Mouse (Mus musculus) liver, adult (tissue): ENCODE data around the gene Qsox2.

Experiments used
- GATA4 ChIP-seq: IDR thresholded peaks from 2 replicates; pipeline ENCODE4 v1.6.1; 2014; ENCODE audit warnings: mild to moderate bottlenecking, low read length; ENCODE audit not compliant: insufficient replicate concordance

The Qsox2 gene

DNA sequence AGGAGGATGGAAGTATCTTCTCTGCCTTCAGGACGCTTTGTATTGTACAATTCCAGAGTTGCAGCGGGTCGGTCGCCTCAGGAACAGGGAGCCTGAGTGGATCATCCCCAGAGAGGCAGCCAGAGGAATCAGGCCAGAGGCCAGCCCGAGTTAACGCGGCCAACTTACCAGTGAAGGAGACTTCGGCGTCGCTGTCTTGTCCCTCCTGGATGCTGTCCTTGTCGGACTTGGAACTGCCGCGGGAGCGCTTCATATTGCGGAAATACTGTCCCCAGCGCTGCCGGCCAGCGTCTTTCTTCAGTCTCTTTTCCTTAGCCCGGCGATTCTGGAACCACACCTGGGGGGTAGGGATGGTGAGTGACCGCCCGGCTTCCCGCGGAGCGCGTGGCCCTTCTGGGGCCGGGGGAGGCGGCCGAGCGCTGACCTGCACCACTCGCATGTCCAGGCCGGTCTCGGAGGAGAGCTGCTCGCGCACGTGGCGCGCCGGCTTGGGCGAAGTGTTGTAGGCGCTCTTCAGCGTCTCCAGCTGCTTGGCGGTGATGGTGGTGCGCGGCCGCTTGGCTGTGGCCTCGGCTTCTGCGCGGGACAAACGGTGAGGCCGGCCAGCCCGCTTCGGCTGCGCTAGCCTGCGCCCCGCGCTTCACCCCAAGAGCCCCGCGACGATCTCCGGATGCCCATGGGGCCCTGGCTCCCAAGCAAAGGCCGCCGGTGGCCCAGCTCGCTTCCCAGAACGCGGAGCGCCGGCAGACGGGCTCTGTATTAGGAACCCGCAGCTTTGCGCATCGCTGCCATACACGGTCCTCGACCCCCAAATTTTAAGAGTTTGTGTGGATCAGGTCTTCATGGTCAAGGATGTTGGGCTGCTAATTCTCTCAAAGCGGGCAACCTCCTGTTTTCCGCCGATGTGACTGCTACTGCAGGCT is 35.1 kb downstream of the Qsox2 start:
- TF ChIP-seq GATA4 = no peak

DNA sequence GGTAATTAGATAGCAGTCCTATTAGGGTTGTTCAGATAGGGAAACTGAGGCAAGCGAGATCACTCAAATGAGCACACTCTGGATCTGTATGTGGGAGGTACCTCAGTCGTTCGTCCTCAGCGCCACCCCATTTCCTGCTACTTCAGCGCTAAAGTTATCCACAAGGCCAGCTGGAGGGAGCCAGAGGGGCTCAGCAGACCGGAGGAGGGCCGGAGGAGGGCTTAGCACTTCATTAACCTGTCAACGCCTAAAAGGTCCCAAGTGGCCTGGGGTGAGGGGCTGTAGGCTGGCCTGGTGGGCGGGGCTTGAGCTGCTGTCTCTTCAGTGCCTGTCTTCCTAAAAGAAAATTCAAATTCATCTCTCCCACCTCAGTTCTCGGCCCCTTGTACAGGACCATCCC is 38.8 kb downstream of the Qsox2 start:
- TF ChIP-seq GATA4 = no peak

DNA sequence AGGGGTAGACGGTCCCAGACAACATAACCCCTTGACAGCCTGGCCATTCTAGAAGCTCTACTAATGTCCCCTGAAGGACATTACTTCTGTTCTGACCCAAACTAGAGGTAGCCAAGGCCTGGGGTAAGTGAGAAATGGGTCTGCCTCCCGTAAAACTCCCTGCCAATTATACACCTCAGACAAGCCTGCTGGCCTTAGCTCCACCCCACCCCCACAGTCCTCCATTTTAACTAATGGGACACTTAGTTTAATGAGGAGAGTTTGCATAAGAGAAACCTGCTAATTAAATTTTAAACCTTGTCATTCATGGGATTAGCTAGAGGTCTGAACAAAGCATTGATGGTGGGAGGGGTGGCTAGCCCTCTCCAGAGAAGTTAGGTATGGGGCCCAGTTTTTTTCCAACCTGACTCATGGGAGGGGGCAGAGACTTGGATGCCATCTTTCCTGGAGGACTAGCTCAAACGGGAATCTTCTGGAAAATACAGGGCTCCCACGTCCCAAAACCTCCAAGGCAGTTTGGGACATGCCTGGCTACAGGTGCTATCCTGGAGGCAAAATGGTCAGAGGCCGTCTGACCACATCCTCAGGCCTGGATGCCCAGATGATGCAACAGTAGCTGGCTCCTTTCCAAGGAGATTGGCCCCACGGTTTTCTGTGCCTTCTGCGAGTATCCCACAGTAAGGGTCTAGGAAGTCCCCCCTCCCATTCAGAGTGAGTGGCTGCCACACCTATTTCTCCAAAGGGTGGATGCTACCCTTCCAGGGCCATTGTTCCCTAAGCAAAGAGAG is 42.6 kb downstream of the Qsox2 start:
- no peak for TF ChIP-seq GATA4

DNA sequence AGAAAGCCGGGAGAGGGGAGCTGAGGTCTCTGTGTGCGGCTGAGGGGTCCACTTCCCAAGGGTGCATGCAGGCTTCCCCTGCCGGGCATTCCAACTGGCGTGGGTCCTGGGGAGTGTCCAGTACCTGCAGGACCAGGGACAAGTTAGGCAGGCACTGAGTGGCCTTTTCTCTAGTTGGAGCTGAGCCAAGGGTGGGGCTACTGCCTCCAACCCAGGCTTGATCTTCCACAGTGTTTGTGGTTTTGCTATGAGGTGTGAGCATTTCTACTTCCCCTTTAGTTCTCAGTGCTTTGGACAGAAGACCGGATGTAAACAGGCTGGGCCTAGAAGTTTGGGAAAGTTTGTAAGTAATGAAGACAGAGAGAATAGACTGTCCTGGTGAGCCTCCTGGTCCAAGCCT is 48.8 kb downstream of the Qsox2 start:
- TF ChIP-seq GATA4 = no peak

DNA sequence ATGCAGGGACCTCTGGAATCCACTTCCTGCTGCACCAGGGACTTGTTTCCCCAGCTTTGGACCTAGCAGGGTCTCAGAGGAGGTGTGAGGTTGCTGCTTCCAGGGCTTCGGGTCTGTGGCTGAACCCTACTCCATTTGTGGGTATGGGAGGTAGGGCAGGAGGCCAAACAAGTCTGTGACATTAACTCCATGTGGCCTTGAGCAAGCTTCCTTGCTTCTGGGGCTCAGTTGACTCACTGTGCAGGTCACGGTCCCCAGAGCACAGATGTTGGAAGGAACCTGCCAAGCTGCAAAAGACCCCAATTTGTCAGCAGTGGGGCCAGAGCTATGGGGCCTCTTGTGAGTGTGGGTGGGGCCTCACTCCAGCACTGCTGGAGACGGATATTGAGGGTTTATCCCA is 53.0 kb downstream of the Qsox2 start:
- TF ChIP-seq GATA4 = no peak

DNA sequence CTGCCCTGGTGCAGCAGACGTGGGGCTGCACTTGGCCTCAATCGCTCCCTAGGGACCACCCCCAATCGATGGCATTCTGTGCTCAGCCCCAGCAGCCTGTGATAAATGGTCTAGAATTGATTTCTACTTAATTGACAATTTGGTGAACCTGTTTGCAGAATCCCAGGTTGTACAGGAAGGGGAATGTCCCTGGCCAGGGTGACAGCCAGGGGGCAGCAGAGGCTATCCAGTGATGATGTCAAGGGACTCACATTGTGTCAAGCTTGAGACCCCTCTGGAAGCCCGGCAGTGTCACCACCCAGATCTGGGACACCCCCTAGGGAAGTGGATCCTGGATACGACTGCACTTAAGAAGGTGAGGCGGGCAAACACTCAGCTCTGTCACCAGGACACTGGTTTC is 54.7 kb downstream of the Qsox2 start:
- no peak for TF ChIP-seq GATA4

DNA sequence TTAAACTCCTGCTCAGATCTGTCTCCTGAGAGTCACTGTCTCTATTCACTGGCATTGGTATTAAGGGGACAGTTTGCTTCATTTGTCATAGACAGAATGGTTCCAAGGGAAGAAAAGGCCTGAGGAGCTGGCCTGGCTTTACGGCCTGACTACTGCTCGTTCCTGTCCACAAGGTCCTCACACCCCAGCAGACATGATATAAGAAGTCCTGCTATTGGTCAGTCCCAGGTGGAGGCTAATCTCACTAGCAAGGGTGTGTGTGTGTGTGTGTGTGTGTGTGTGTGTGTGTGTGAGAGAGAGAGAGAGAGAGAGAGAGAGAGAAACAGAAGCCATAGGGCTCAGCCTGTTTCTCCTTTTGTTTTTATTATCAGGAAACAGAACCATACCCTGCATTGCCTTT is 60.1 kb downstream of the Qsox2 start:
- TF ChIP-seq GATA4 = no peak

DNA sequence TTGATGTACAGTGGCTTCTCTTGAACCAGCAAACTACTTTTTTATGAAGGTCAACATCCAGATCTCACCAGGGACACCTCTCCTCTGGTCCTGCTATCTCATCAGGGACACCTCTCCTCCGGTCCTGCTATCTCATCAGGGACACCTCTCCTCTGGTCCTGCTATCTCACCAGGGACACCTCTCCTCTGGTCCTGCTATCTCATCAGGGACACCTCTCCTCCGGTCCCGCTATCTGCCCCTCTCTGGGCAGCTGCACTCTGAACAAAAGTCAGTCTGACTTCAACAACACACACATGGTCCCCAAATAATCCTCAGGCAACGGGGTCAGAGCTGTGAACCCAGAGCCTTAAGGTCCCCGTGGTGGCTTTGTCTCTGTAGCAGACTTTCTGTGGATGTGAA is 60.6 kb downstream of the Qsox2 start:
- no peak for TF ChIP-seq GATA4

DNA sequence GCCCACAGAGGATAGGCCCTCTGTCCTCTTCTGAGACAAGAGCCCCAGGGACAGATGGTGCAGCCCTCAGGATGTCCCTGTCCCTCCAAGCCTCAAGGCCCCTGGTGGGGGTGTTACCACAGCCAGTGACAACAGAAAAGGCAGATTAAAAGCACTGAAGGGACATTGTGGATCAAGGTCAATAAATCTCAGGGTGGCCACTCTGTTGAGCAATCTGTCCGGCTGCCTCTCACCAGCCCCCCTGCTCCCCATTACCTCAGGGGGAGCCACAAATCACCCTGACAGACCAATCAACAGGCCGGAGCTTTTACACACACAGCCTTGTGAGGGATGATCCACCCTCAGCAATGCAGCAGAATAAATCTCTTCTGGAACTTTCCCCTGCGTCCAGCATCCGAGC is 62.1 kb downstream of the Qsox2 start:
- TF ChIP-seq GATA4 = no peak

DNA sequence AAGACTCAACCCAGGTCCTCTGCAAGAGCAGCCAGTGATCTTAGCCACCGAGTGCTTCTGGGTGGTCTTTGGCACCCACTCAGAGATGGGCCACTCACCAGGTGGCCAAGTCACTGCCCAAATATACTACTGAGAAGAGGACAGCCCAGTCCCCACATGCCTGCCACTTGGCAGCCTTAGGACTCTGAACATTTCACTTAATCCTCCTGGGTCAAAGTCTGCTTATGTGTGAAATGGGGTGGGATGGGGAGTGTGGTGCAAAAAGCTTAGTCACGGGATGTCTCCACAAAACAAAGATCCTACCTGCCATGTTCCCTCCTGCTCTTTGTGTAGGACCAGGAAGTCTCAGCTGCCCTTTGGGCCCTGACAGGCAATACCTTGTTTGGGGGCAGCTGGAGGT is 65.2 kb downstream of the Qsox2 start:
- no peak for TF ChIP-seq GATA4

DNA sequence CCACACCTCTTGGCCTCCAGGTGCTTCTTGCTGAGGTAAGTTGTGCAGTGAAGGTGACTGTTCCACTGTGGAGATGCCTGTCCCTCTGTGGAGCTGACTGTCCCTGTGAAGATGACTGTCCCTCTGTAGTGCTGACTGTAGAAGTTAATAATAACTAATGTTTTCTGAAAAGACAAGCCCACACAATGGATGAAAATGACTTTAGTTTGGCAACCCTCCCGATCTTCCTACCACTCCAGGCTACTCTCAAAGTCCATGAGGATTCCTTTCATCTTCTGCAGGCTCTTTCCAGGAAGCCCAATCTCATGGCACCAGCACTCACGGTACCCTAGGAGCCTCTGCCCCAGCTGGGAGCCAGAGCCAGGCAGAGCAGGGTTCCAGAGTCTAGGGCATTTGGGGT is 66.9 kb downstream of the Qsox2 start:
- TF ChIP-seq GATA4 = no peak

DNA sequence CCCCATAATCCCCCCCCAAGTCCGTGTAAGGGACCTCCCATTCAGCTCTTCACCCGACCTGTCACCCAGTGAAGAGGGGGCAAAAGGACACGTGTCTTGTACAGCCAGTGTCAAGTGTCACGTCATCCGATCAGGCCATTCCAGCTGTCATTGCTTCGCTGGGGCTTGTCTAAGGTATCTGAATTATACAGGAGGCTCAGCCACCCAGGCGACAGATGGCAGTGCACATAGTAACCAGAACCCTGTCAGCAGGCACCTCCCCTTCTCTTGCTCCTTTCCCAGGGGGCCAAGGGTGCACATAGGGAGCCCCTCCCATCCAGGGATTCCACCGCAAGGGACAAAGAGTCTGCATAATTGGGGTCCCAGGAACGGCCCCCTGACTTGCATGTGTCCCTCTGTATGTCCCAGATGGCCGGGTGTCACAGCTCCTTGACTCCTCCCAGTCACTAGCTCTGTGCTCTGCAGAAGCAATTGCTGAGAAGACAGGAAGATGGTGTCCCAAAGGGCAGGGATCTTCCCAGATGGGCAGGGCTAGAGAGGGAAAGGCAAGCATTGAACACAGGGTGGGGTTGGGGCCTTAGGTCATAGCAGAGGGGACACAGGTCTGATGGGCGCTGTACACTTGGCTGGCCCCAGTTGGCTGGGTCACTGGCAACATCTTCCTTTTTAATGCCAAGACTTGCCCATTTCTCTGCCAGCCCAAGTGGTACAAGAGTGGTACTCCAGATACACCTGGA is 68.3 kb downstream of the Qsox2 start:
- no peak for TF ChIP-seq GATA4

DNA sequence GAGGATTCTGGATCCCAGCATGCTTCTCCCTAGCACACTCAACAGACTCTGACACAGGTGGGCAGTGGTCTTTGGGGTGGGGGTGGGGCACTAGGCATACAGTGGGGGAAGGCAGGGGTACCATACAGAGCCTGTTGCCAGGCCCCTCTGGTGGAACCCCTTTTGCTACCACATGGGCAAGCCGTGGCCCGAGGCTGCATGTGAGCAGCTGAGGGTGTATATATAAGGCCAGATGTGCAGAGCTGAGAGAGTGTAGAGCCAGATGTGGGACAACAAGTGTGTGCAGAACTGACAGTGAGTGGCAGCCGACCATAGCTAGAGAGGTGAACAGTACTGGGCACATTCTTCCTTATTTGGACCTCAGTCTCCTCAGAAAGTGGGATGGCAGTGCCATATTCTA is 70.4 kb downstream of the Qsox2 start:
- no peak for TF ChIP-seq GATA4
